Mouse (Mus musculus) myocyte (in vitro differentiated cells): ENCODE measurements around the gene Hist1h3g. TPM values are rescaled to one million over a fixed set of nuclear protein-coding genes. Genes with fewer than 3 reads are reported as not detected.
A peak's percentile ranks its signal among the peaks of the same experiment; 100 is the strongest.

Experiments used
- H3K27me3 ChIP-seq: one replicate; pipeline ENCODE4 v1.6.1; 2011; ENCODE audit not compliant: control insufficient read depth, insufficient read depth, insufficient read length
- H3K36me3 ChIP-seq: one replicate; pipeline ENCODE4 v1.6.1; 2011; ENCODE audit not compliant: control insufficient read depth, insufficient read depth
- H3K4me2 ChIP-seq: one replicate; pipeline ENCODE4 v1.6.1; 2011; ENCODE audit warnings: low read depth, control low read depth
- H3K4me3 ChIP-seq: one replicate; pipeline ENCODE4 v1.5.1; 2011; ENCODE audit warnings: mild to moderate bottlenecking, control low read depth, moderate library complexity
- H3K79me2 ChIP-seq: one replicate; pipeline ENCODE4 v1.6.1; 2011; ENCODE audit not compliant: control insufficient read depth, insufficient read depth
- H3ac ChIP-seq: one replicate; pipeline ENCODE4 v1.6.1; 2011; ENCODE audit not compliant: control insufficient read depth, insufficient read length
- CEBPB ChIP-seq: IDR thresholded peaks from 2 replicates; pipeline ENCODE4 v1.6.1; 2011; ENCODE audit warnings: mild to moderate bottlenecking, moderate library complexity; ENCODE audit not compliant: poor library complexity, insufficient read depth, severe bottlenecking
- E2F4 ChIP-seq: IDR thresholded peaks from one replicate; pipeline ENCODE4 v1.6.1; 2011; ENCODE audit warnings: mild to moderate bottlenecking, control low read depth, moderate library complexity; ENCODE audit not compliant: insufficient read depth
- MAX ChIP-seq: IDR thresholded peaks from one replicate; pipeline ENCODE4 v1.6.1; 2011; ENCODE audit warnings: low read depth, mild to moderate bottlenecking, control low read depth
- MYOD1 ChIP-seq, 3 experiments: IDR thresholded peaks; one replicate each; pipeline ENCODE4 v1.6.1; 2011; ENCODE audit warnings: control low read depth in 2 of 3, low read depth in 2 of 3, mild to moderate bottlenecking in 2 of 3, moderate library complexity in 1 of 3; ENCODE audit not compliant: insufficient read length in 2 of 3, control insufficient read depth in 1 of 3
- MYOG ChIP-seq, 3 experiments: IDR thresholded peaks; one replicate each; pipeline ENCODE4 v1.6.1; 2011; ENCODE audit warnings: control low read depth in 2 of 3, low read depth in 2 of 3, mild to moderate bottlenecking in 2 of 3; ENCODE audit not compliant: insufficient read length in 2 of 3, control insufficient read depth in 1 of 3, insufficient read depth in 1 of 3
- POLR2A ChIP-seq: IDR thresholded peaks from one replicate; pipeline ENCODE4 v1.6.1; 2011; ENCODE audit warnings: low read depth, mild to moderate bottlenecking, control low read depth, moderate library complexity; ENCODE audit not compliant: insufficient read length
- POLR2AphosphoS2 ChIP-seq: IDR thresholded peaks from one replicate; pipeline ENCODE4 v1.6.1; 2011; ENCODE audit warnings: low read depth, control low read depth; ENCODE audit not compliant: insufficient read length
- REST ChIP-seq: IDR thresholded peaks from one replicate; pipeline ENCODE4 v1.6.1; 2011; ENCODE audit warnings: mild to moderate bottlenecking, control low read depth, moderate library complexity; ENCODE audit not compliant: insufficient read depth, insufficient read length
- SRF ChIP-seq: IDR thresholded peaks from one replicate; pipeline ENCODE4 v1.6.1; 2011; ENCODE audit warnings: low read depth; ENCODE audit not compliant: control insufficient read depth, insufficient read length
- TCF12 ChIP-seq: IDR thresholded peaks from one replicate; pipeline ENCODE4 v1.6.1; 2011; ENCODE audit warnings: mild to moderate bottlenecking, control low read depth; ENCODE audit not compliant: poor library complexity, insufficient read depth, severe bottlenecking
- TCF3 ChIP-seq: IDR thresholded peaks from one replicate; pipeline ENCODE4 v1.6.1; 2011; ENCODE audit warnings: low read depth, control low read depth; ENCODE audit not compliant: insufficient read length
- USF1 ChIP-seq: IDR thresholded peaks from one replicate; pipeline ENCODE4 v1.6.1; 2011; ENCODE audit warnings: low read depth, mild to moderate bottlenecking, control low read depth, moderate library complexity
- polyA plus RNA-seq: library from polyadenylated mRNA; unstranded; fragments of >200 nt; fragmentation: generic; extraction: Trizol; gene quantifications from one replicate; pipeline ENCODE4 v1.2.1, GENCODE M21; 2012; ENCODE audit warnings: missing spikeins

Gene Hist1h3g
- polyA plus RNA-seq, 1 experiment, result 3.3 TPM

DNA sequence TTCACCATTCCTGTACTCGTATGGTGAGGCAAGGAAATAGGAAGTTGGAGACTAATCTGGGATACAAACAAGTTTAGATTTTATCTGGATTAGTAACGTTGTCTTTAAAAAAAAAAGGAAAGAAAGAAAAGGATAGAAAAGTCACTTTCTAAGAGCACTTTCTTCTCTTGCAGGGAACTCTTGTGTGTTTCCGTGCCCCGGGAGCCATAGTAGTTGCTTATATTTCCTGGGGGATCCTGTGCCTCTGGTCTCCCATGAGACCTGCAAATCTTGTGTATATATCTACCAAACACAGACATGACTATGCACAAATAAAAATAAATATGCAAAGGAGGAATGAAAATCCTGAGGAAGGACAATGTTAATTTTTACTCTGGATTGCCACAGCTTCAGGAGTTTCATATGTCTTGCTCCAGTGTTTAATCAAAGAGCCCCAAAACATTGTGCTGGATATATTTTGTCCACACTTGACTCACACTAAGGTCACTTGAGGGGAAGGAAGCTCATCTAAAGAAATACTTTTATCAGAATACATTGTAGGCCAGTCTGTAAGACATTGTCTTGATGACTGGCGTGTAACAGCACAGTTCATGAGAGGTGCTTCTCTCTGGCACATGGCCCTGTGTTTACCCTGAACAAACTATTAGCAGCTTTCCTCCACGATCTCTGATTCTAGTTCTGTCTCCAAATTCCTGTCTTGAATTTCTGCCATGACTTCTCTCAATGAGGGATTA is 41.9 kb downstream of the Hist1h3g start:
- Histone ChIP-seq H3ac (no peak overlapping the region), H3K36me3 (no peaks in the 10 kb centered on the region), H3K27me3 (no peaks in the 10 kb centered on the region), H3K4me2 (peak overlapping the region; percentile 81), H3K4me3 (peak overlapping the region; percentile 27), H3K79me2 (no peaks in the 10 kb centered on the region)
- TF ChIP-seq MYOG (IDR thresholded peaks at IDR 0.05; ENCODE audit: control insufficient read depth in 1 of 3, insufficient read depth in 1 of 3, insufficient read length in 2 of 3, low read depth in 2 of 3), result no peak
- TF ChIP-seq SRF, result no peak
- TF ChIP-seq TCF3, result no peak
- TF ChIP-seq USF1, result no peak
- no peak for TF ChIP-seq MYOD1 (IDR thresholded peaks at IDR 0.05; ENCODE audit: control insufficient read depth in 1 of 3, insufficient read length in 2 of 3, low read depth in 2 of 3)
- no peak for TF ChIP-seq TCF12
- no peak for TF ChIP-seq REST
- TF ChIP-seq POLR2A, result no peak
- no peak for TF ChIP-seq CEBPB
- TF ChIP-seq MAX, result no peak
- TF ChIP-seq E2F4, result no peak

GRCm38 (mm10) chr13:23577835-23578234 is 42.6 kb downstream of the Hist1h3g start:
- TF ChIP-seq SRF, result no peak
- TF ChIP-seq USF1, result no peak
- TF ChIP-seq TCF12, result no peak
- no peak for TF ChIP-seq MYOD1 (IDR thresholded peaks at IDR 0.05; ENCODE audit: control insufficient read depth in 1 of 3, insufficient read length in 2 of 3, low read depth in 2 of 3)
- TF ChIP-seq MYOG (IDR thresholded peaks at IDR 0.05; ENCODE audit: control insufficient read depth in 1 of 3, insufficient read depth in 1 of 3, insufficient read length in 2 of 3, low read depth in 2 of 3), result no peak
- TF ChIP-seq REST, result no peak
- TF ChIP-seq POLR2AphosphoS2, result no peak
- TF ChIP-seq TCF3, result no peak
- no peak for TF ChIP-seq CEBPB
- TF ChIP-seq POLR2A, result no peak
- no peak for TF ChIP-seq MAX
- TF ChIP-seq E2F4, result no peak
- Histone ChIP-seq H3K36me3 (no peaks in the 10 kb centered on the region), H3K4me2 (no peak overlapping the region), H3ac (no peak overlapping the region), H3K79me2 (no peaks in the 10 kb centered on the region), H3K27me3 (no peaks in the 10 kb centered on the region), H3K4me3 (no peak overlapping the region)

DNA sequence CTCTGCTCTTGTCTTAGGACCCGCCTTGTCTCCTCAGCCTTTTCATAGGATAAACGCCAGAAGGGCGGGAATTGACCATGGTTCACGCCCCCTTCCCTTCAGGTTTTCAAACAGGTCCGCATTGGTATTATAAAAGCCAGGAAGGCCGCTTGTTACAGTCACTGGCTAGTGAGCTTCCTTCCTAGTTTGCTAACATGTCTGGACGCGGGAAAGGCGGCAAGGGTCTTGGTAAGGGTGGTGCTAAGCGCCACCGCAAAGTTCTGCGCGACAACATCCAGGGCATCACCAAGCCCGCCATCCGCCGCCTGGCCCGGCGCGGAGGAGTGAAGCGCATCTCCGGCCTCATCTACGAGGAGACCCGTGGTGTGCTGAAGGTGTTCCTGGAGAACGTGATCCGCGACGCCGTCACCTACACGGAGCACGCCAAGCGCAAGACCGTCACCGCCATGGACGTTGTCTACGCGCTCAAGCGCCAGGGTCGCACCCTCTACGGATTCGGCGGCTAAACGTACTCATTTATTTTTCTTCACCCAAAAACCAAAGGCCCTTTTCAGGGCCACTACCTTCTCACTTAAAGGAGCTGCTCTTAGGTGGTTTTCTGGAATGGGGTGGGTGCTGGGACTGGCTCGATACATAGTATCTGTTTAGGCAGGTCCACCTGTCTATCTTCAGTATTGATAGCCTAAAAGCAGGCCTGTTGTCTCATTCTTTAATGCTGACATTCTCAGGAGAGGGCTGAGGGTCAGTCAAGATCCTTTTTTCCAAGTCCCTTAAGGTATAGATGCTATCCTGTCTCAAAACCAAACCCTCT is 46.4 kb downstream of the Hist1h3g start, which contains the start of gene Hist1h4d:
Gene Hist1h4d, plus strand, starts transcription at position 191 of the 811 bp plus-strand sequence.
- peak within 1 kb of the TSS; percentile 96 for H3K4me2 ChIP-seq

GRCm38 (mm10) chr13:23582219-23583056 is 47.2 kb downstream of the Hist1h3g start:
- Histone ChIP-seq H3K79me2 (no peaks in the 10 kb centered on the region), H3K36me3 (no peaks in the 10 kb centered on the region), H3K4me3 (peak overlapping the region; percentile 24), H3ac (no peak overlapping the region), H3K27me3 (no peaks in the 10 kb centered on the region), H3K4me2 (peak overlapping the region; percentile 96)
- TF ChIP-seq USF1 (no peak), TCF3 (no peak), E2F4 (no peak), REST (no peak), POLR2A (no peak), MAX (no peak)

More for the DNA sequence above, 46.4 kb downstream of the Hist1h3g start, which contains the start of gene Hist1h4d:
- H3K4me3 ChIP-seq, result peak within 1 kb of the TSS; percentile 24
- peak; percentile 100 for TF ChIP-seq POLR2AphosphoS2
- peak; percentile 20 for TF ChIP-seq E2F4
- no peak for TF ChIP-seq MAX
- no peak for TF ChIP-seq MYOG (IDR thresholded peaks at IDR 0.05; ENCODE audit: control insufficient read depth in 1 of 3, insufficient read depth in 1 of 3, insufficient read length in 2 of 3, low read depth in 2 of 3)
- TF ChIP-seq POLR2A, result peak; percentile 97
- no peaks in the 10 kb centered on the region for H3K36me3 ChIP-seq
- H3K27me3 ChIP-seq, result no peaks in the 10 kb centered on the region
- H3K79me2 ChIP-seq, result no peaks in the 10 kb centered on the region
- H3ac ChIP-seq, result no peak within 1 kb of the TSS
